Mouse (Mus musculus) forebrain, embryonic 16.5 days (tissue): ENCODE measurements around the gene Dennd6b. TPM values are rescaled to one million over a fixed set of nuclear protein-coding genes. Genes with fewer than 3 reads are reported as not detected.
A peak's percentile ranks its signal among the peaks of the same experiment; 100 is the strongest.

ENCODE experiments used
- ATAC-seq: fragments of 200-750 bp; cut with Nextera tagmentation; 2 replicates; pipeline ENCODE4 v1.8.0; 2017; ENCODE audit warnings: mild to moderate bottlenecking, moderate library complexity
- H3K27ac ChIP-seq: fragments of 300-500 bp; sonication (generic); 2 replicates; pipeline ENCODE4 v1.5.1; 2014; ENCODE audit warnings: low read length, control low read depth
- H3K27me3 ChIP-seq: fragments of 300-500 bp; sonication (generic); replicated peaks from 2 replicates; pipeline ENCODE4 v1.6.1; 2014; ENCODE audit warnings: low read length; ENCODE audit not compliant: control insufficient read depth, insufficient read depth
- H3K36me3 ChIP-seq: fragments of 300-500 bp; sonication (generic); 2 replicates; pipeline ENCODE4 v1.6.1; 2014; ENCODE audit not compliant: control insufficient read depth, insufficient read depth
- H3K4me1 ChIP-seq: fragments of 300-500 bp; sonication (generic); replicated peaks from 2 replicates; pipeline ENCODE4 v1.6.1; 2014; ENCODE audit warnings: low read length; ENCODE audit not compliant: control insufficient read depth, insufficient read depth
- H3K4me2 ChIP-seq: fragments of 300-500 bp; sonication (generic); 2 replicates; pipeline ENCODE4 v1.6.1; 2014; ENCODE audit warnings: mild to moderate bottlenecking, low read length, control low read depth
- H3K4me3 ChIP-seq: fragments of 300-500 bp; sonication (generic); replicated peaks from 2 replicates; pipeline ENCODE4 v1.5.1; 2014; ENCODE audit warnings: mild to moderate bottlenecking, low read length, control low read depth
- H3K9ac ChIP-seq: fragments of 300-500 bp; sonication (generic); replicated peaks from 2 replicates; pipeline ENCODE4 v1.6.1; 2014; ENCODE audit warnings: low read depth, low read length, control low read depth
- H3K9me3 ChIP-seq: fragments of 300-500 bp; sonication (generic); 2 replicates; pipeline ENCODE4 v1.6.1; 2016; ENCODE audit warnings: low read length; ENCODE audit not compliant: control insufficient read depth
- WGBS: fragments of 180-500 bp; shearing (Covaris S2); extraction: QIAGEN DNeasy Blood & Tissue Kit; methylation state at CpG from one replicate; pipeline ENCODE4 v1.1.7; 2014; 5-methylcytosine and 5-hydroxymethylcytosine counted together
- polyA plus RNA-seq: library from polyadenylated mRNA; unstranded; fragments of >200 nt; fragmentation: Nextera tagmentation; extraction: Ambion mirVana; gene quantifications from 2 replicates; pipeline ENCODE4 v1.2.1, GENCODE M21; 2015

Dennd6b gene
- polyA plus RNA-seq, 1 experiment from 2014 or later = 83.2 TPM

DNA sequence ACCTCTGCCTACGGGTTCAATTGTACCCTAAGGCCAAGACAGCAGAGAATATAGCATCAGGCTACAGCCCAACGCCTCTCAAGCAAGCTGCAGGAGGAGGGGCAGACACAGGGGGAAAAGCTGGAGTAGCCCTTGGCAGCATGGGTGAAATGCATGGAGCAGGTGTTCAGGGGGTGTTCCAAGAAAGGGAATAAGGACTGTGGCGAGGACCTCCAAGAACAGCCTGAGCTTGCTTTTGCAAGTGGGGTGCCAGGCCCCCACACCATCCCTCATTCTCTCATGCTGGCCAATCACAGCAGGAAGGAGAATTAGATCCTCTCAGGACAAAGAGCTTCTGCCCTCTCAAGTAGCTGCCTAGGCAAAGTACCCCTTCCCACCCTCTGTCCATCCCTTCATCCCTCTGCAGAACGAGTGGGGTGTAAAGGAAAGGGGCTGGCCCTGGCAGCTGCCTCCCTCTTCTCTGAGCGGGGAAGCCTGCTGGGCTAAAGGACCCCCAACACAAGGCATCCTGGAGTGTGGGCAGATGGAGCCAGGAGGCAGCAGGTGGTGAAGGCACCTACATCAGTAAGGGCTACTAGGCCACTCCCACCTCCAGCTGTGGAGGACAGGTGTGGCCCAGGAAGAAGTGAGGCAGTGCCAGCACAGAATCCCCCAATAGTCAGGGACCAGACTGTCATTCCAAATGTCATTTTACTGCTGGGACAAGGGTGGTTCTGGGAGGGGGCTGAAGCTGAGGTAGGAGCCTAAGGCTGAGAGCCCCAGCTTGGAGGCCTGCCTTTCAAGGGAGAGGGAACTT, 12.0 kb downstream of the Dennd6b start:
- peaks cover 1% of the 10 kb centered on the region; the same call in 1 of the 2 replicates for H3K36me3 ChIP-seq
- 24% methylated on average over 5 of the region's 5 CpGs for WGBS
- peaks cover 32% of the 10 kb centered on the region for H3K4me1 ChIP-seq
- peak overlapping the region; percentile 19 for H3K27ac ChIP-seq
- ATAC-seq = no peak
- H3K9ac ChIP-seq = no peak overlapping the region
- H3K9me3 ChIP-seq = no peaks in the 10 kb centered on the region
- no peaks in the 10 kb centered on the region for H3K27me3 ChIP-seq
- no peak overlapping the region for H3K4me2 ChIP-seq
- no peak overlapping the region for H3K4me3 ChIP-seq

DNA sequence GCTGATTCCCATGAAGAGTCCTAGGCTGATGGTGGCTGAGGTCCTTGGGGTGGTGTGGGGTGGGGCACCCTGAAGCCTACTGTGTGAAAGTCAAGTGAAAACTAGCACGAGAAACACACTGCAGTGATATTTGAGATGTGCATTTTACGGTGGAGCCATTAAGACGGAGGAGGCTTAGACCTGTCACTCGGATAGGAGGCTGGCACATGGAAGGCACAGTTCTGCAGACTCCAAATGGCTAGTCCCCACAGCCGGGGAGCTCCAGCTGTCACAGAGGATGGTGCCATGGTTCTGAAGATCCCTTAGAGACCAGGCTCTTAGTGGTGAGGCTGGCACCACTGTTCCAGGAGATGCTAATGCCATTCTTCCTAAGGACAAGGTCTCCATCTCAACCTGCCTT, 13.5 kb downstream of the Dennd6b start:
- 60% methylated on average over 5 of the region's 5 CpGs for WGBS
- H3K27me3 ChIP-seq = no peaks in the 10 kb centered on the region
- no peak overlapping the region for H3K4me2 ChIP-seq
- ATAC-seq = no peak
- no peaks in the 10 kb centered on the region for H3K36me3 ChIP-seq
- no peaks in the 10 kb centered on the region for H3K9me3 ChIP-seq
- no peak overlapping the region for H3K4me3 ChIP-seq
- peak overlapping the region; percentile 63 for H3K27ac ChIP-seq
- H3K9ac ChIP-seq = no peak overlapping the region
- H3K4me1 ChIP-seq = peaks cover 47% of the 10 kb centered on the region

DNA sequence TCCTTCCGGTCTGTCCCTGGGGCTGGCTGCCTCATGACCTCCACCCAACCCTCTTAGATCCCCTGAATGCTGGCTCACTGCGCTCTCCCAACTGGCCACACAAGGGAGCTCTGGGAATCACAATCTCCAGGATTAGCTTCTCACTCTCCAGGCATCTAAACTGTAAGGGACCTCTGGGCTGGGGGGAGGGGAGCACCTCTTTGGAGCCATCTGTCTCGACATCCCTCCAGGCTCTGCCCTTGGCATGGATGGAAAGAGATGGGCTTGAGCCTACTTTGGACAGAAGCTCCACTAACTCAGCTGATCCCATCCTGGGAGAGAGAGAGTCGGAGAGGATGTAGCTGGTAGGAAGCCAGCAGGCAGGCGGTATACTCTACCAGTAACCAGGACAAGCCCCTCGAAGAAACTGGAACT, 14.0 kb downstream of the Dennd6b start:
- Histone ChIP-seq H3K27me3 (no peaks in the 10 kb centered on the region), H3K9me3 (no peaks in the 10 kb centered on the region), H3K36me3 (no peaks in the 10 kb centered on the region), H3K4me2 (no peak overlapping the region), H3K27ac (peak overlapping the region; percentile 63), H3K4me3 (no peak overlapping the region), H3K9ac (no peak overlapping the region), H3K4me1 (peaks cover 52% of the 10 kb centered on the region)
- no peak for ATAC-seq
- WGBS = 45% methylated on average over 6 of the region's 6 CpGs

DNA sequence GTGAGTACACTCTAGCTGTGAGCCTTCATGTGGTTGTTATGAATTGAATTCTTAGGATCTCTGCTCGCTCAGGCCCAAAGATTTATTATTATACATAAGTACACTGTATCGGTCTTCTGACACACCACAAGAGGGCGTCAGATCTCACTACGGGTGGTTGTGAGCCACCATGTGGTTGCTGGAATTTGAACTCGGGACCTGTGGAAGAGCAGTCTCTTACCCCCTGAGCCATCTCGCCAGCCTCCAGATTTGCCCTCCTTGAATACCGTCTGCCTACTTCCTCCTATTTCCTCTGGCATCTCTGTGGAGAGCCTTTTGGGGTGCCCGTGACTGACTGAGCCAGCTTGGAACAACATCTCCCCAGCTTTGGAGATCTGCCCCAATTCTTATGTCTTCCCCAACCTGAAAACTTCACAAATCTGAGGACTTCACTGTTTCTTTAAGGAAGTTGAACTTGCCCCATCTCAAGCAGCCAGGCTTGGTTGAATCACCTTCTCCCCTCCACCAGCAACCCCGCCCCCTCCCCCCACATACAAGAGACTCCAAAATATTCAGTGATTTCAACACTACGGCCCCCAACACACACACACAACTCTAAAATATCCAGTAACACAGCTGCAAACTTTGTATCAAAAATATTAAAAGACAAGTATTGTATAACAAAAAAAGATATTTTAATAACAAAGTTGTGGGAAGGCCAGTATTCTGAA, 14.6 kb downstream of the Dennd6b start:
- Histone ChIP-seq H3K27me3 (no peaks in the 10 kb centered on the region), H3K4me1 (peaks cover 58% of the 10 kb centered on the region), H3K4me2 (no peak overlapping the region), H3K9me3 (no peaks in the 10 kb centered on the region), H3K4me3 (no peak overlapping the region), H3K27ac (no peak overlapping the region), H3K9ac (no peak overlapping the region), H3K36me3 (no peaks in the 10 kb centered on the region)
- no peak for ATAC-seq
- WGBS = 77% methylated on average over 10 of the region's 10 CpGs

DNA sequence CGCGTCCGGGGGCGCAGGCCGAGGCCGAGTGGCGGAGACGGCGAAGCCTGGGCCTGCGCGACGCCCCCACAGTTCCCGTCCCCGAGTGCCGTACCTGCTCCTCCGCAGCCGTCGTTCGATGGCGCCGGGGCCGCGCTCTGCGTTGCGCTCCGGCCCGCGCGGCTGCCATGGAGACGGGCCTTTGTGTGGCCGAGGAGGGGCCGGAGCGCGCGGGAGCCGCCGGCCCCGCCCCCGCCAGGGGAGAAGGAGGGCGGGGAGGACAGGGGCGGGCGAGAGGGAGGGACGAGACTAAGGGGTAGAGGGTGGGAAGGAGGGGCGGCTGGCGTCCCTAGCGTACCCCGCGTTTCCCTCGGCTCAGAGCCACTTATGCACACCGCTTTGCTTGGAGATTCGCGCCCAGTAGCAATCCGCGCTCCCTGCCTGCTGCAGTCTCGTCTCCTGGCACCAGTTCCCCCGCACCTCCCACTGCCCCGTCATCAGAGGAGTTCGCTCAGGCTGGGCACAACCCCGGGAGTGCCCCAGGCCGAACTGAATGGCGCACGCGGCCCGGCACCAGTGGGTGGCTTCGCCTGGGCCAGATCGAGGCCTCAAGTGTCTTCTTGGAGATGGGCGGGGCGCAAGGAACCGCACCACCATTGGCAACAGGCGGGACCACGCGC, 15.6 kb downstream of the Dennd6b start, which contains the start of gene Plxnb2:
Plxnb2 (minus strand) TSS at position 218 of the 659 bp plus-strand sequence.
- WGBS = under 1% methylated on average over 68 of the region's 72 CpGs
- H3K27me3 ChIP-seq = no peaks in the 10 kb centered on the region
- H3K27ac ChIP-seq = peak within 1 kb of the TSS; percentile 94
- H3K4me1 ChIP-seq = peaks cover 68% of the 10 kb centered on the region
- no peaks in the 10 kb centered on the region for H3K9me3 ChIP-seq
- H3K36me3 ChIP-seq = no peaks in the 10 kb centered on the region
- peak; percentile 87 for ATAC-seq
- peak within 1 kb of the TSS; percentile 79 for H3K4me3 ChIP-seq
- peak within 1 kb of the TSS; percentile 95 for H3K9ac ChIP-seq
- peak within 1 kb of the TSS; percentile 59 for H3K4me2 ChIP-seq

DNA sequence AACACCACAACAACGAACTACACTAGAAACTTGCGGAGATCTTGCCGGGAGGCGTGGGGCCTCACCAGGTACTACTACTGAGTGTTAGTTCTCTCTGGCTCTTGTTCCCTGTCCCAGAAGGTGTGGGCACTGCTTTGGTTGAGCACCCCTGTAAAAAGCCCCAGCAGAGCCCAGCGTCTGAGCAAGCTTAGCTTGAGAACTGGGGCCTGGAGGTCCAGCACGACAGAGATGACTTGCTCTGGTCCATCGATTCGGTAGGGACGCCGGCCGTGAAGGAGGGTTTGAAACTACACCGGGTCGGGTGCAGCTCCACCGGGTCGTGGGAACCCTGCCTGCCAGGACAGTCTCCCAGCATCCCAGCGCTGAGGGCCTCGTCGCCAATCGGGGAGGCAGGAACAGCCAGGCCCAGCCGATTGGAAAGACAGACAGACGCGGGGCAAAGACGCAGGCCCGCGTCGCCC, 16.2 kb downstream of the Dennd6b start:
- peak overlapping the region; percentile 94 for H3K27ac ChIP-seq
- H3K9me3 ChIP-seq = no peaks in the 10 kb centered on the region
- H3K36me3 ChIP-seq = no peaks in the 10 kb centered on the region
- ATAC-seq = peak; percentile 11
- no peaks in the 10 kb centered on the region for H3K27me3 ChIP-seq
- H3K9ac ChIP-seq = peak overlapping the region; percentile 95
- WGBS = under 1% methylated on average over 25 of the region's 26 CpGs
- peak overlapping the region; percentile 59 for H3K4me2 ChIP-seq
- peak overlapping the region; percentile 79 for H3K4me3 ChIP-seq
- peaks cover 74% of the 10 kb centered on the region for H3K4me1 ChIP-seq

DNA sequence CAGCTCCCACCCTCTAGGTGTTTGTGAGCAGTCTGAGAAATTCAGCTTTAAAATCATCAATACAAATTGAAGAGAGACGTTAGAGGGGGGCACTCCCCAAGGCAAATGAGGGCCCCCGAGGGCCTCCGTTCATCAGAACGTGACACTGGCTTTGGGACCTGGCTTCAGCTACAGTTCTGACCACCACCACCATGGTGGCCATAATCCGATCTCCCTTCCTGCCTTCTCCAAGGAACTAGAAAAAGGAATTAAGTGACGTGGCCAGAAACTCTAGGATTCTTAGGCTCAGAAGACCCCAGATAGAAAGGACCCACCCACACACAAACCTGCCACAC, 16.7 kb downstream of the Dennd6b start:
- WGBS = under 1% methylated on average over 6 of the region's 6 CpGs
- H3K27me3 ChIP-seq = no peaks in the 10 kb centered on the region
- no peak for ATAC-seq
- peak overlapping the region; percentile 59 for H3K4me2 ChIP-seq
- no peaks in the 10 kb centered on the region for H3K36me3 ChIP-seq
- peak overlapping the region; percentile 94 for H3K27ac ChIP-seq
- no peaks in the 10 kb centered on the region for H3K9me3 ChIP-seq
- H3K4me1 ChIP-seq = peaks cover 74% of the 10 kb centered on the region
- peak overlapping the region; percentile 79 for H3K4me3 ChIP-seq
- H3K9ac ChIP-seq = peak overlapping the region; percentile 95

DNA sequence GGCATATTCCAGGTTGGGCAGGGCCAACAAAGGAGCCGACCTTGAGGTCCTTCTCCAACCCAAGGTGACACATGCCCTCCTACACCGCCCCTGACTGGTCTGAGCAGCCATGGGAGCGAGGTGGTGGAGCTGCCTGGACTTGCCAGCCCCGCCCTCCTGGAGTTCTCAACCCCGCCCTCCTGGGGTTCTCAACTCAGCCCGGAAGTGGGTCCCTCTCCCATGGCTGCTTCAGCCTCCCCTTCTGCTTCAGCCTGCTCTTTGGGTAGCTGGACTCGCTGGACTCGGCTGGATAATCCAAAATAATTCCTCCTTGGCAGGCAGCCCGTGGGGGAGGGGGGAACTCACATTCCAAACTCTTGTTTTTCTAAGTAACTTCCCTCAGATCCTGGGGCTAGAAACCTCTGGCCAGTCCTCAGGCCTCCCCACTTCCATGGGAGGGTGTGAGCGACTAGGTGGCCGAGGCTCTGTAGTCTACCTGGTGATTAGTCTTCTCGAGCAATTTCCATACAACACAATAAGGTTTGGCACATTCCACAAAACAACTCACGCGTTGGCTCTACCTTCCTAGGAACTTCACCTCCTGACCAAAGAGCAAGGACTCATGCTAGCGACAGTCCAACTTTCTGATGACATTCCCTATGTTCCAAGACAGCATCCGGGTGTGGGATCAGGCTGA, 17.2 kb downstream of the Dennd6b start:
- Histone ChIP-seq H3K36me3 (no peaks in the 10 kb centered on the region), H3K27ac (peak overlapping the region; percentile 94), H3K4me3 (peak overlapping the region; percentile 79), H3K27me3 (no peaks in the 10 kb centered on the region), H3K9ac (peak overlapping the region; percentile 95), H3K9me3 (no peaks in the 10 kb centered on the region), H3K4me1 (peaks cover 75% of the 10 kb centered on the region), H3K4me2 (peak overlapping the region; percentile 59)
- WGBS = 1% methylated on average over 14 of the region's 16 CpGs
- ATAC-seq = no peak
